Mouse (Mus musculus) layer of hippocampus, postnatal 36 days (tissue): ENCODE measurements at regions not wholly inside any gene's neighbourhood (a gene's known extent, or its start where the extent isn't known, plus 50 kb on each side); places are given as distances from the start of the nearest gene placed in this dataset.

ENCODE experiments used
- DNase-seq, 2 experiments: peaks; one replicate each; pipeline ENCODE4 v3.0.0; 2022

DNA sequence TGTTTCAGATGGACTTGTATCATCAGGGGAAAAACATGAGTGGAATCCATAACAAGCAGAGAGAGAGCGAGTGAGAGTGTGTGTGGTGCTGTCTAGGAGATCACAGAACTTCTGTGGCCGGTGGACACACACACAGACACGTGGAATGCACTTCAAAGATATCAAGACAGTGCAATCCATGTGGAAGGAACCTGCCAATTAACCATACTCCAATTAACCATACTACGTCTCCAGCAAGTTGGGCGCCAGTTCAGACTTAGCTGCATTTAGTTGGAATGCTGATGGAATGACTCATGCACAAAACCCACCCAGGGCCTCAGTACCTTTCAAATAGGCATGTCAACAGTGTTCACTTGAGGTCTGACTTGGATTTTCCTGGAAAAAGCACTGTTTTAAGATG, 172.8 kb upstream of the Rnd3 start:
- DNase-seq: no peak

DNA sequence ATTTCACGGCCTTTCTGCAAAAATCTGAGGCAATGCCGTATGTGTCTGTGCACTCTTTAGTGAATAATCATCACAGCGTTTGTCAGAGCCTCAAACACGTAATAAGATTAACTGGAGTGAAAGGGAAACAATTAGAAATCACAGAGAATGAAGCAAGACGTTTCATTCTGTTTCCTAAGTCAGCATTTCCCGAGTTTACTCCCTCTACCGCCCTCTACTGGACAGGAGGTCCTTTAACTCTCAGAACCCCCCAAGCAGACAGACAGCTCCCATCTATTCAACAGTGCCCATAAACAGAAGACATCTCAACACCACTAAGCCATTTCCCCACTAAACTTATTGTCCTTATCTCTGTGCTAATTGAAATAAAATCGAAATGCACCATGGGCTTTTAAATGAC, 167.5 kb upstream of the Rnd3 start:
- no peak for DNase-seq

DNA sequence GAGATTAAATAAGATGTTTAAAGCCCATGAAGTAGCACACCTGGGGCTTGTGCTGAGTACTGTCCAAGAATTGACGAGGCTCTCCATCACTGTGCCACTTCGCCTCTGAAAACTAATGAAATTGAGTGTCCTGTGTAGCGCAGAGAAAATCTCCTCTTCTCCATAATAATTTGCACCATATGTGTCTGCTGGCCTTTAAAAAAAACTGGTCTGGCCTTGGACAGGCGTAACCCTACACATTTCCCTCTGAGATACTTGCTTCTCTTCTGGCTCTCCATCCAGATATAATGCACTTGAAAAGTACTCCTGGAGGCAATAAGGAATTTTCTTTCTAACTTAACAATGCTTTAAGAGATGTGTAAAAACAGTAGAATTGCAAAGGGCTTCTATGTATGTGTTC, 164.5 kb upstream of the Rnd3 start:
- no peak for DNase-seq

DNA sequence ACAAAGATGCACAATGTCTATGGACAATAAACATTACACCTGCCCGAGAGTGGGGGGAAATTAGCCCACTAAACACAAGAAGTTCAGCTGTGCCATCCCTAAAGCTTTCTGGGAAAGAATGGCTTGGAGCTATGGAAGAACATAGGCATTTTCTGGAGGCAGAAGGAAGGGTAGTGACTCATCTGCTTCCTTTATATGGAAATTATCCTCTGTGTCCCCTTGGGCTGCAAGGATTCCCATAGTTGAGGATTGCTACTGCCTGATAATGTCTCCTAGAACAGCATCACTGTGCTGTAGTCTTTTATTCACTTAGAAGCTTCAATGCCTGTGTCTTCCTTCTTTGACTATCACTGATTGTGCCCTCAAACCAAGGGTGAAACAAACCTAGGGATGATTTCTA, 157.3 kb upstream of the Rnd3 start:
- no peak for DNase-seq

GRCm38 (mm10) chr2:51305411-51305810, 156.5 kb upstream of the Rnd3 start:
- peak in 1 of 2 experiments; percentile 3 for DNase-seq

DNA sequence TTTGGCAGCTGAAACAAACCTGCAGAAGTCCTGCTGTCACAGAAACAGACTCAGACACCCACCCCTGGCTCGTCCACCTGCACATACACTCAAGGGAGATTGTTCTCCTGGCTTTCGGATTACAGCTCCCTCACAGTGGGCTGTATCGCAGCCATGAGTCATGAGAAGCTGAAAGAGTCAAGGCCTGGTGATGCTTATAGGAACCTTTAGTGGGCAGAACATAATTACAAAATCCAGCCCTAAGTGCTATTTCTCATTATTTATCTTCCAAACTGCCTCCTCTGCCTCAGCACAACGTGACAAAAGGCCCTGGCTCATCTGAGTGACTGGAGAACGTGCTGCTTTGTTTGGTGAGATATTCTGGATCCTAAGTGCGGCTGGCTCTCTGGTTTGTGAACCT, 155.8 kb upstream of the Rnd3 start:
- DNase-seq: no peak

GRCm38 (mm10) chr2:51290659-51291260, 141.8 kb upstream of the Rnd3 start:
- no peak for DNase-seq

DNA sequence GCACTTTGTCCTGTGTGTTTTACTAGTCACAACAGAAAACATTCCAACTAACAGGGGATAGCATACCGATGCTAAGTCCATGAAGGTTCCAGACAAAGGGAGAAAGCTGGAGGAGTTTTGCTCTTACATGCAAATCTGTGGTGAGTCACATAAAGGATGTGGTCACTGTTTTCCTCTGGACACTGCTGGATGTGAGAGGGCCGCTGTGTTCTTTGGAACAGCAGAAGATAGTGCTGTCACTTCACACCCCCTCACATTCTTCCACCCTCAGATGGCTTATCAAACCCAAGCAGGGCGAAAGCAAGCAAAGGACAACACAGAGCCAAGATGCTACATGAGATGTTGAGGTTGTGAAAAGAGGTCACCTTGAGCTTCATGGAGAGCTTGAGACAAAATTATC, 139.8 kb upstream of the Rnd3 start:
- no peak for DNase-seq

DNA sequence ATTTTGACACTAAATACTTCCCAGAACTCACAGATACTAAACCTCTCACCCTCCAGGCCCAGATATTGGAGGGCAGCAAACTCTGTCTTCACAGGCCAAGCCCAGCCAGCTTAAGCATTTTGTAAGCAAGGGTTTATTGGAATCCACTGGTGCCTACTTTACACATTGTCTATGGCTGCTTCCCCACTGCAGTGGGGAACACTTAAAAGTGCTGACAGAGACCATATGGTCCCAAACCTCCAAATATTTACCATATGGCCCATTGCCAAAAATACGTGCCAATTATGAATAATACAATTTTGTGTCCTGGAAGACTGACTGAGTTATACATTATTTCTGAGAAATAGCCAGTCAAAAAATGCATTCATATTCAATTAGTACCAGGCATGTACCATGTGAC, 136.7 kb upstream of the Rnd3 start:
- no peak for DNase-seq

GRCm38 (mm10) chr2:51284781-51285225, 135.9 kb upstream of the Rnd3 start:
- peak in 1 of 2 experiments; percentile 1 for DNase-seq

DNA sequence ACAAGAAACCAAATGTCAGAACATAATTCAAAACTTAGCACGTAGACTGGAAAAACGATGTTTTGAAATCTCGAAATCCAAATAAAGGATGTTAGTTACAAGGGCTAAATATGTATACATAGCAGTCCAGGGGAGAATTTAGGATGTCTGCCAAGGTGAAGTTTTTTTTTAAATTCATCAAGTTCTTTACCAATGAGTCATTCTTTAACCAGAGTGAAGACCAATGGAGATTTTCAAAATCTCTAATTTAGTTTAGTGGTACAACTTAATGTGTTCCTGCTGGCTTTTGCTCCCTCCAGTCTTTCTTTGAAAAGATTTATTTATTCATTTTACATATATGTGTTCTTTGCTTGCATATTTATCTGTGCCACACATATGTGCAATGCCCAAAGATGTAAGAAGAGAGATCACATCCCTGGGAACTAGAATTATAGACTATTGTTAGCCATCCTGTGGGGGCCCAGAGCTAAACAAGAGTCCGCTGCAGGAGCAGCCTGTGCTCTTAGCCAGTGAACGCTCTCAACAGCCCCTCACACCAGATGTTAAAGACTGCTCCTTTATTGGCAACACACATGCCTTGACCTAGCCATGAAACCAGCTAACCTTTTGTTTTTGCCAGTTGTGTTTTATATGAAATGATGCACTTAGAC, 130.6 kb upstream of the Rnd3 start:
- no peak for DNase-seq

DNA sequence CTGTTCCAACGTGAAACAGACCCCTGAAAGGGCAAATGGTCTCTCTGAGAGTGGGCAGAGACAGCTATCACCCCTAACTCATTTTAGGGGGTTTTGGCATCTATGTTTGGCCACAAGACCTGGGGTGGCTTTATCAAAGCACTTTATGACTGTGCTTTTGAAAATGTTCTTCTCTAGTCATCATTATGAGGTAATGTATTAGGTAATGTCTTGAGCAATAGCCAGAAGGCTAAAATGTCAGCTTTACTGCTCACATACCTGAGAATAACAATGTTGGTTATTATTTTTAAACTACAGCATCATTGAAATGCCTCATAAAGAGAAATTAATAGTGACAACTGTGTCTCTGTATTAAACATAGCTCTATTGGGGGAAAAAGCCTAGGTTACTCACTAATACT, 129.9 kb upstream of the Rnd3 start:
- DNase-seq: no peak

DNA sequence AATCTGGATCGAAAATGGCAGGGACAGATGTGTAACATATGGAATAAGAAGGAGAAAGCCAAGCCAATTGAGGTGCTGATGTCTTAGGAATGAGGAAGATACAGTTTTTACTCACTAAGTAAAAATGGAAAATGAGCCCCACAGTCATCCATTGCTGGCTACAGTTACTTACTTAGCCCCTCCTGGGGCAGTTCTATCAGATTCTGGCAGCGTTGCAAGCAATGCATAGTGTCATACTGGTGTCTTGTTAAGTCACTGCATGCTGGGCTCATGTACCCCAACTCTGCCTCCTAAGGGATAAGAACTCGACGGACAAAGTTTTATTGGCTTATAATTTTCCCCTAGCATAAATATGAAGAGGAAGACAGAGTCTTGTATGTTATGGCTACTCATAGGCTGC, 129.4 kb upstream of the Rnd3 start:
- no peak for DNase-seq

DNA sequence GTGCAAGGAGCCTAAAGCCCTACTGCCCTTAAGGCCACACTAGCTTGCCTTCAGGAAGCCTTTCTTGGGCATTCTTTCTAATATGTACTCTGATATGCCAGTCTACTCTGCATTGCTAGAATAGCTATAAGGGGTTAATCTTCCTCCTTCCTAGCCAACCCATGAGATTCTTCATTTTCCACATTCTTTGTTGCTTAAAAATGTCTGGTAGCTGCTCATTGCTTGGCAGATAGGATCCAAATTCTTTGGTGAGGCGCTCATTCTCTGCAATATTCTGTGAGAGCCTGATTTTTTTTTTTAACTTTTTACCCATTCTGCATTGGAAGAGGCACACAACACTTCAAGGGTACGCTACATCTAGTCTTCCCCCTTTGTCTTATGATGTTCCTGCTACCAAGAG, 127.7 kb upstream of the Rnd3 start:
- DNase-seq: no peak

DNA sequence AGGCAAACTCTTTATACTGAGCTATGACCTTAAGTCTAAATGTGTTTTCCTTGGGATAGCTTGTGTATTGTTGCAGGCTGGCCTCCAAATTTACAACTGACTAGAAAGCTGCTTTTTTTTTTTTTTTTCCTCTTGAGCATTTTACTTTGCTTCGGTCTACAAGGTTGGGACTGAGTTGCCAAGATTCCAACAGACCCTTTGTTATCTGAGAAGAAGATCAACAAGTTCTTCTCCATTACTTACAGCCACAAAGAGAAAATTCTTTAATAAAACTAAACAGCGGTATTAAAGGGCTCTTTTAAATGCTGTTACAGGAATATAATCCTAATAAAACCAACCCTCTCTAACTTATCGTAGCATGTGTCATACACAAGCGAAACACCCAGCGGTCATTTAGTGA, 124.4 kb upstream of the Rnd3 start:
- DNase-seq: no peak

GRCm38 (mm10) chr2:51268532-51268931, 119.6 kb upstream of the Rnd3 start:
- DNase-seq: no peak

GRCm38 (mm10) chr2:51267662-51268061, 118.8 kb upstream of the Rnd3 start:
- no peak for DNase-seq

GRCm38 (mm10) chr2:51262506-51262905, 113.6 kb upstream of the Rnd3 start:
- no peak for DNase-seq

DNA sequence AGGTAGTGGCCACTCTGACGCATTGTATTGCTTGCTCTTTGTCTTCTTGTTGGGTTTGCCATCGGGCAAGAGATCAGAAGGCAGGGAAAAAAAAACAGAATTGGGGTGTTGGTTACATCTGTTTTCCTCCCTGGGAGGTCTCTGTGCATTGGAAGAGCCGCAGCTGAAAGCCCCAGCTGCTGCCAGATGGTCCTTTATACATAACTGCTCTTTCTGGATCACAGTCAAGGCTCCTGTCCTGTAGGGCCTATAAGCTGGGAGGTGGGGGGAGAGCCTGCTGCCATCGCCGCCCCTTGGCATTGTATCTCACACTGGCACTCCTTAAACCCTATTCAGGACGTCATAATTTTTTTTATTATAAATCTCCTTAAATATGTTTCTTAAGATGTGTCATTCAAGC, 101.9 kb upstream of the Rnd3 start:
- no peak for DNase-seq

DNA sequence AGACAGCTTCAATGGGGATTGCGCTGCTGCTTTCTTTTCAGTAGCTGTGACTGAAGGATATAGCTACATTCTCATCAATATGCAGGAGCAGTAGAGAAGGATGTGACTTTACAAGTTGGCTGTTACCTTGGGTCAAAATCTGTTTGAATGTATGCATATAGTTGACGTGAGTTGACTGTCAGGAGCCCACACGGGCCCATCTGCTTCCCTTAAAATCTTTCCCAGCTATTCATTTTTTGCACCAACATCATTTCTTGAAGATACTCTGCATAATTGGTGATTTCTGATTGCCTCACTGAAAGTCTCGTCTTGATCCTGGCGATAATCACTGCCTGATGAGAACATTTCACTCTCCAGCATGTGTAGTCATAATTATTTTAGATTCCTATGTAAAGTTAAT, 92.7 kb upstream of the Rnd3 start:
- DNase-seq: no peak

DNA sequence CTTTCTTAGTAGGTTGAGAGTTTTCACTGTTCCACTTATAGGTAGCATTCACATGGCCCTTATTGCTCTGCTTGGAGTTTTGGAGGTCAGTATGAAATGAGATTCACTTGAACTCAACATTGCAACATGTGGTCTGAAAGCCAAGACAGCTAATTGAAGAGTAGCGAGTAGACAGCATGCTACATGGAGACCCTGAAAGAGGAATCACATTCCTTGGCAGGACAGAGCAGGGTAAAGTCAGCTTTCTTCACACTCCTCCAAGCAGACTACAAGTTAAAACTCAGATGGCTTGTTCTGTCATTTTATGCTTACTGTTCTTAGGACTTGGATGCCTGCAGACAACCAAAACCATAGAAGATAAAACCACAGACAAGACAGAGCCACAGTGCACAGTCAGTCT, 91.1 kb upstream of the Rnd3 start:
- DNase-seq: no peak

DNA sequence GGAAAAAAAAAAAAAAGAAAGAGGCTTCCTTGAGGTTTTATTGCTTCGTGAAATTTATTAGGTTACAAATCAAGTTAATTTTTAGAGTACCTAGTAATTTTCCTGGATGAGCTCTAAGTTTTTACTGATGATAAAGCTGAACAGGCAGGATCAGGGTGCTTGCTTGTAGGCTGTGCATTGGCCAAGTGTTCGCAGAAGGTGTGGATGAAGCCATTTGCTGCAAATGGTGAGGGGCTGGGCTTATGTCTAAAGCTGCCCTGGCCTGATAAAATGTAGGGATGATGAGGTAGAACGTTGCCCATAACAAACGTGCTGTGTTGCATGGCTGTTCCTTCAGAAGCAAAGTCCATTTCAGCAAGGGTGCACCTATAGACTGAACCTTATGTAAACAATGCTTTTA, 90.1 kb upstream of the Rnd3 start:
- DNase-seq: no peak

DNA sequence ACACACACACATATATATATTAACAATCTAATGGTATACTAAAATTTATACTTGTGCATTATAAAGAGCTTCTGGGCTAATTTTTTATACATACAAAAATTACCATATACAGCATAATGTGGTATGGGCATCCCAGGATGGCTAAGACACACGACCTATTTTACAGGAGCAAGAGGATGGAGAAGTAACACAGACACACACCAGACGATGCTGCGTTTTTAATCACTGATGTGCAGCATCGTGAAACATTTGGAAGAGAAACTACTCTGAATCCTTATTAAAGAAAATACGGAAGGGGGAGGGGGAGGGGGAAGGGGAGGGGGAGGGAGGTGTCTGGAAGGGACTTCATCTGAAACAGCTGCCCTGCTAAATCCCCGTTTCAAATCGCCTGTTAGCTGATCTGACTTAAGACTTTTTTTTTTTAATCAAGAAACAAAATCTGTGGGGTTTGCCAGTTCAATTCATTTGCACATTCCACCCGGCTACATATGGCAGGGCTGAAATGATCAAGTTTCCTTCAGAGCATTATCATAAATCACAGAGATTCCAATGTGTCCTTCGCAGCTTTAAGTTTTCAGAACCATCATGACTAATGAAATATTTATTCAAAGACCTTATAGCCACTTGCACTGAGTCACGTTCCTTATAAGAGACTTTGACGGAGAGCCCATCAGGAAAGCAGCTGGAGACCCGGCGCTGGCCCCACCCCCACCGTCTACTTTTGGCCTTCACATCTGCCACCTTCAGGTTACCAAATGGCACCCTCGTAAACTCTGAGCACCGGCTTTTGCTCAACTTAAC, 89.4 kb upstream of the Rnd3 start:
- DNase-seq: no peak

- DNase-seq: no peak
Observed at GRCm38 (mm10) chr2:51237451-51237850, 88.5 kb upstream of the Rnd3 start.
